Mouse (Mus musculus): ENCODE results near the gene Frrs1l.

- TF ChIP-seq EP300 (IDR thresholded peaks at IDR 0.05; ENCODE audit: low read length) (no peak), CHD1 (IDR thresholded peaks at IDR 0.05; ENCODE audit: low read depth, low read length) (no peak), CTCF (conservative IDR thresholded peaks at IDR 0.05 in 1 of 2, IDR thresholded peaks at IDR 0.05 in 1 of 2; ENCODE audit: low read depth in 2 of 2, low read length in 2 of 2) (no peak), E2F4 (IDR thresholded peaks at IDR 0.05; ENCODE audit: insufficient replicate concordance, low read depth, low read length) (no peak), ETS1 (conservative IDR thresholded peaks at IDR 0.05; ENCODE audit: low read depth, low read length) (no peak), BHLHE40 (IDR thresholded peaks at IDR 0.05; ENCODE audit: low read depth, low read length) (no peak), GABPA (IDR thresholded peaks at IDR 0.05; ENCODE audit: insufficient replicate concordance, low read depth, low read length) (no peak), POLR2A (IDR thresholded peaks at IDR 0.05; ENCODE audit: low read depth, low read length) (no peak), UBTF (IDR thresholded peaks at IDR 0.05; ENCODE audit: low read depth, low read length) (no peak), NELFE (IDR thresholded peaks at IDR 0.05; ENCODE audit: low read depth, low read length) (no peak)
Observed at GRCm38 (mm10) chr4:57016366-57017171, 26.4 kb upstream of the Frrs1l start.
